Mouse (Mus musculus): ENCODE results near the gene Rmnd5b. TPM values are rescaled to one million over a fixed set of nuclear protein-coding genes. Genes with fewer than 3 reads are reported as not detected.

The Rmnd5b gene
- polyA plus RNA-seq, 1 experiment: 123 TPM

DNA sequence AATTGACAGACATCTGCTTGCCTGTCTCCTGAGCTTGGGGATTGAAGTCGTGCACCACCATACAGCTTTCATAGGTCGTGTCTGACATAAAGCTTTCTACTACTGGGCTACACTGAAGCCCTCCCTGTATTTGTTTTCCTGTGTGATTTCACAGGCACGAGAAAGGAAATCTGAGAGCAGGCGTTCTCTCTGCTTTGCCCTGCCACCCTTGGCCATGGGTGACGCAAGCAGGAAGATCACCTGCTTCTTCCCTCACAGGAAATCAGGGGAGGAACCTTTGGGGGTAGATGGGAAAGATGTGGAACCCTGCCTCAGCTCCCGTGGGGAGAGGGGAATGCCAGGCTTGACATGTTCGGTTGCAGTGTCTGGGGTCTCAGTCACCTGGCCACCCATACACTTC lies 22.6 kb upstream of the Rmnd5b start:
- Histone ChIP-seq H3K27me3 (ENCODE audit: control insufficient read depth, insufficient read depth, low read length) (no peaks in the 10 kb centered on the region), H3K27ac (ENCODE audit: control insufficient read depth, insufficient read depth, low read length) (no peak overlapping the region), H3K4me1 (replicated peaks; ENCODE audit: control insufficient read depth, insufficient read depth, low read length) (peaks cover 15% of the 10 kb centered on the region), H3K36me3 (ENCODE audit: control insufficient read depth, insufficient read depth, low read length) (no peaks in the 10 kb centered on the region), H3K4me3 (ENCODE audit: control insufficient read depth, insufficient read depth, low read length) (no peak overlapping the region)
- DNase-seq: no peak
- TF ChIP-seq CTCF (IDR thresholded peaks at IDR 0.05; ENCODE audit: borderline replicate concordance, control insufficient read depth, extremely low read depth, insufficient read depth, low read length, poor library complexity) (no peak), POLR2A (IDR thresholded peaks at IDR 0.05; ENCODE audit: control insufficient read depth, extremely low read depth, insufficient read depth, low read length, poor library complexity) (no peak)
- WGBS: 20% methylated on average over 7 of the region's 7 CpGs

GRCm38 (mm10) chr11:51656798-51657521 lies 21.3 kb upstream of the Rmnd5b start:
- WGBS: 93% methylated on average over 10 of the region's 10 CpGs
- DNase-seq: no peak
- H3K4me3 ChIP-seq (ENCODE audit: control insufficient read depth, insufficient read depth, low read length): no peak overlapping the region
- no peak overlapping the region for H3K27ac ChIP-seq (ENCODE audit: control insufficient read depth, insufficient read depth, low read length)
- TF ChIP-seq CTCF (IDR thresholded peaks at IDR 0.05; ENCODE audit: borderline replicate concordance, control insufficient read depth, extremely low read depth, insufficient read depth, low read length, poor library complexity): no peak
- no peak for TF ChIP-seq POLR2A (IDR thresholded peaks at IDR 0.05; ENCODE audit: control insufficient read depth, extremely low read depth, insufficient read depth, low read length, poor library complexity)
- peaks cover 15% of the 10 kb centered on the region for H3K4me1 ChIP-seq (replicated peaks; ENCODE audit: control insufficient read depth, insufficient read depth, low read length)
- H3K27me3 ChIP-seq (ENCODE audit: control insufficient read depth, insufficient read depth, low read length): no peaks in the 10 kb centered on the region
- no peaks in the 10 kb centered on the region for H3K36me3 ChIP-seq (ENCODE audit: control insufficient read depth, insufficient read depth, low read length)

DNA sequence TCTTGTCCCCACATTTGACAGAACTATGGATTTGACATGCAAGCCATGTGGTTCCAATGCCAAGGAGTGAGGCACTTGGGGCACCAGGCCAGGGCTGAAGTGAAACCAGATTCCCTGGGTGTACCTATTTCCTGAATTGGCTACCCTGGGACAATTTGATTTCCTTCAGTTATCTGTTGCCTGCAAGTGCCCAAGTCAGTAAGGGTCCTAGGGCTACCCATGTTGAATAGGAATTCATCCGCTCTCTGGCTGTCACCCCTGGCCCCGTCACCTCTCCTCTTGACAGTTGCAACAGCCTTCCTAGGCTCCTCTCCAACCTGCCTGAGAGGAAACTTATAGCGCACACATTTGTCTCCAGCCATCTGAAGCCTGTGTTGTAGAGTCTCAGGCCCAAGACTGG lies 19.2 kb upstream of the Rmnd5b start:
- peaks cover 24% of the 10 kb centered on the region for H3K4me1 ChIP-seq (replicated peaks; ENCODE audit: control insufficient read depth, insufficient read depth, low read length)
- H3K27me3 ChIP-seq (ENCODE audit: control insufficient read depth, insufficient read depth, low read length): no peaks in the 10 kb centered on the region
- no peaks in the 10 kb centered on the region for H3K36me3 ChIP-seq (ENCODE audit: control insufficient read depth, insufficient read depth, low read length)
- 97% methylated on average over 3 of the region's 3 CpGs for WGBS
- H3K27ac ChIP-seq (ENCODE audit: control insufficient read depth, insufficient read depth, low read length): no peak overlapping the region
- no peak for DNase-seq
- H3K4me3 ChIP-seq (ENCODE audit: control insufficient read depth, insufficient read depth, low read length): no peak overlapping the region
- no peak for TF ChIP-seq CTCF (IDR thresholded peaks at IDR 0.05; ENCODE audit: borderline replicate concordance, control insufficient read depth, extremely low read depth, insufficient read depth, low read length, poor library complexity)
- no peak for TF ChIP-seq POLR2A (IDR thresholded peaks at IDR 0.05; ENCODE audit: control insufficient read depth, extremely low read depth, insufficient read depth, low read length, poor library complexity)

- Histone ChIP-seq H3K27ac (ENCODE audit: control insufficient read depth, insufficient read depth, low read length) (no peak overlapping the region), H3K4me1 (replicated peaks; ENCODE audit: control insufficient read depth, insufficient read depth, low read length) (peaks cover 27% of the 10 kb centered on the region), H3K27me3 (ENCODE audit: control insufficient read depth, insufficient read depth, low read length) (no peaks in the 10 kb centered on the region), H3K4me3 (ENCODE audit: control insufficient read depth, insufficient read depth, low read length) (no peak overlapping the region), H3K36me3 (ENCODE audit: control insufficient read depth, insufficient read depth, low read length) (no peaks in the 10 kb centered on the region)
- no peak for DNase-seq
- no peak for TF ChIP-seq CTCF (IDR thresholded peaks at IDR 0.05; ENCODE audit: borderline replicate concordance, control insufficient read depth, extremely low read depth, insufficient read depth, low read length, poor library complexity)
- TF ChIP-seq POLR2A (IDR thresholded peaks at IDR 0.05; ENCODE audit: control insufficient read depth, extremely low read depth, insufficient read depth, low read length, poor library complexity): no peak
- 94% methylated on average over 6 of the region's 6 CpGs for WGBS
Observed at GRCm38 (mm10) chr11:51653736-51654135, 18.0 kb upstream of the Rmnd5b start.

DNA sequence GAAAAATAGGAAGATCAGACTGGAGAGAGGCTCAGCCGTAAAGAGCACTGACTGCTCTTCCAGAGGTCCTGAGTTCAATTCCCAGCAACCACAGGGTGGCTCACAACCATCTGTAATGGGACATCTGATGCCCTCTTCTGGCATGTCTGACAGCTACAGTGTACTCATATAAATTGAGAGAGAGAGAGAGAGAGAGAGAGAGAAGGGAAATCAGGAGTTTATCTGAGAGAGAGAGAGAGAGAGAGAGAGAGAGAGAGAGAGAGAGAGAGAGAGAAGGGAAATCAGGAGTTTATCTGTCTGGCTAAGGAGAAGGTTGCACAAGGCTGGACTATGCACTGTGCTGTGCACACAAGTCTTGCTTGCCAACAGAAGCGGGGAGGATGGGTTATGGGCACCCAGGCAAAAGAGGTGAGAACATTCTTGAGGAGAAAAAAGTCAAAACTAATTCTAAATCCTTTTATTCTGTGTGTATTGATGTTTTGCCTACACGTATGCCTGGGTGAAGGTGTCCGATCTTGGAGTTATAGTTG lies 17.3 kb upstream of the Rmnd5b start:
- Histone ChIP-seq H3K4me3 (ENCODE audit: control insufficient read depth, insufficient read depth, low read length) (no peak overlapping the region), H3K27ac (ENCODE audit: control insufficient read depth, insufficient read depth, low read length) (no peak overlapping the region), H3K27me3 (ENCODE audit: control insufficient read depth, insufficient read depth, low read length) (no peaks in the 10 kb centered on the region), H3K4me1 (replicated peaks; ENCODE audit: control insufficient read depth, insufficient read depth, low read length) (peaks cover 26% of the 10 kb centered on the region), H3K36me3 (ENCODE audit: control insufficient read depth, insufficient read depth, low read length) (no peaks in the 10 kb centered on the region)
- 97% methylated on average over 4 of the region's 4 CpGs for WGBS
- DNase-seq: no peak
- TF ChIP-seq CTCF (IDR thresholded peaks at IDR 0.05; ENCODE audit: borderline replicate concordance, control insufficient read depth, extremely low read depth, insufficient read depth, low read length, poor library complexity) (no peak), POLR2A (IDR thresholded peaks at IDR 0.05; ENCODE audit: control insufficient read depth, extremely low read depth, insufficient read depth, low read length, poor library complexity) (no peak)

GRCm38 (mm10) chr11:51650691-51651515 lies 15.2 kb upstream of the Rmnd5b start, which contains the start of the genes N4bp3 and D930048N14Rik:
Gene N4bp3, minus strand, starts transcription at chr11:51650842.
Gene D930048N14Rik, plus strand, starts transcription at chr11:51650954.
- DNase-seq: peak; percentile 78
- H3K4me1 ChIP-seq (replicated peaks; ENCODE audit: control insufficient read depth, insufficient read depth, low read length): peaks cover 42% of the 10 kb centered on the region
- no peaks in the 10 kb centered on the region for H3K36me3 ChIP-seq (ENCODE audit: control insufficient read depth, insufficient read depth, low read length)
- no peaks in the 10 kb centered on the region for H3K27me3 ChIP-seq (ENCODE audit: control insufficient read depth, insufficient read depth, low read length)
- no peak within 1 kb of the TSS for H3K27ac ChIP-seq (ENCODE audit: control insufficient read depth, insufficient read depth, low read length)
- TF ChIP-seq POLR2A (IDR thresholded peaks at IDR 0.05; ENCODE audit: control insufficient read depth, extremely low read depth, insufficient read depth, low read length, poor library complexity) (no peak), CTCF (IDR thresholded peaks at IDR 0.05; ENCODE audit: borderline replicate concordance, control insufficient read depth, extremely low read depth, insufficient read depth, low read length, poor library complexity) (no peak; the same call in 1 of the 2 replicates)
- WGBS: 1% methylated on average over 70 of the region's 70 CpGs
- H3K4me3 ChIP-seq (ENCODE audit: control insufficient read depth, insufficient read depth, low read length): peak within 1 kb of the TSS; percentile 82

Data from thymus, adult 2 months (tissue).